Mouse (Mus musculus) mature B cell (primary cell): ENCODE results near the gene Helz.

ENCODE experiments used
- in situ Hi-C: fragments of 300-500 bp; cut with MboI; formaldehyde crosslinking; loops from 2 replicates; pipeline ENCODE4 v1.14.3; 2019

The Helz gene

GRCm38 (mm10) chr11:107615696-107616095 is 68.0 kb downstream of the Helz start:
- in situ Hi-C loops = no loop called here

GRCm38 (mm10) chr11:107617976-107618375 is 70.2 kb downstream of the Helz start:
- in situ Hi-C loops = no loop called here

- in situ Hi-C loops = no loop called here
Measured at GRCm38 (mm10) chr11:107624661-107625060, 76.9 kb downstream of the Helz start.

- in situ Hi-C loops = no loop called here
Measured at GRCm38 (mm10) chr11:107625746-107626145, 78.0 kb downstream of the Helz start.

GRCm38 (mm10) chr11:107629504-107629903 is 81.8 kb downstream of the Helz start:
- in situ Hi-C loops = no loop called here

GRCm38 (mm10) chr11:107629951-107630350 is 82.2 kb downstream of the Helz start:
- in situ Hi-C loops = no loop called here

- in situ Hi-C loops = no loop called here
Measured at GRCm38 (mm10) chr11:107631124-107631523, 83.4 kb downstream of the Helz start.

GRCm38 (mm10) chr11:107633563-107634146 is 85.9 kb downstream of the Helz start:
- in situ Hi-C loops = no loop called here

GRCm38 (mm10) chr11:107638137-107638536 is 90.4 kb downstream of the Helz start:
- in situ Hi-C loops = no loop called here

- in situ Hi-C loops = no loop called here
Measured at GRCm38 (mm10) chr11:107639657-107640056, 91.9 kb downstream of the Helz start.

- in situ Hi-C loops = no loop called here
Measured at GRCm38 (mm10) chr11:107644461-107644860, 96.7 kb downstream of the Helz start.

- in situ Hi-C loops = no loop called here
Measured at GRCm38 (mm10) chr11:107647330-107647729, 99.6 kb downstream of the Helz start.

GRCm38 (mm10) chr11:107648668-107649067 is 100.9 kb downstream of the Helz start:
- in situ Hi-C loops = no loop called here

GRCm38 (mm10) chr11:107649458-107649857 is 101.7 kb downstream of the Helz start:
- in situ Hi-C loops = no loop called here

- in situ Hi-C loops = no loop called here
Measured at GRCm38 (mm10) chr11:107650422-107651051, 102.8 kb downstream of the Helz start.

- in situ Hi-C loops = no loop called here
Measured at GRCm38 (mm10) chr11:107651391-107651790, 103.7 kb downstream of the Helz start.

GRCm38 (mm10) chr11:107652137-107652536 is 104.4 kb downstream of the Helz start:
- in situ Hi-C loops = no loop called here

GRCm38 (mm10) chr11:107655538-107655937 is 107.8 kb downstream of the Helz start:
- in situ Hi-C loops = no loop called here

- in situ Hi-C loops = no loop called here
Measured at GRCm38 (mm10) chr11:107657117-107657516, 109.4 kb downstream of the Helz start.

- in situ Hi-C loops = no loop called here
Measured at GRCm38 (mm10) chr11:107660452-107660851, 112.7 kb downstream of the Helz start.

- in situ Hi-C loops = no loop called here
Measured at GRCm38 (mm10) chr11:107662666-107663065, 114.9 kb downstream of the Helz start.

- in situ Hi-C loops = no loop called here
Measured at GRCm38 (mm10) chr11:107667542-107667941, 119.8 kb downstream of the Helz start.

GRCm38 (mm10) chr11:107668223-107668622 is 120.5 kb downstream of the Helz start:
- in situ Hi-C loops = no loop called here

GRCm38 (mm10) chr11:107668977-107669376 is 121.2 kb downstream of the Helz start:
- in situ Hi-C loops = no loop called here
